Mouse (Mus musculus) B cell, adult 62 days (primary cell): ENCODE data around the gene Gm21750. TPM values are rescaled to one million over a fixed set of nuclear protein-coding genes. Genes with fewer than 3 reads are reported as not detected.

Source experiments
- total RNA-seq: library from RNA; stranded (reverse); gene quantifications from 4 replicates; pipeline ENCODE4 v1.2.4, GENCODE M21; 2023

The Gm21750 gene
- not detected in 4 replicates for total RNA-seq

DNA sequence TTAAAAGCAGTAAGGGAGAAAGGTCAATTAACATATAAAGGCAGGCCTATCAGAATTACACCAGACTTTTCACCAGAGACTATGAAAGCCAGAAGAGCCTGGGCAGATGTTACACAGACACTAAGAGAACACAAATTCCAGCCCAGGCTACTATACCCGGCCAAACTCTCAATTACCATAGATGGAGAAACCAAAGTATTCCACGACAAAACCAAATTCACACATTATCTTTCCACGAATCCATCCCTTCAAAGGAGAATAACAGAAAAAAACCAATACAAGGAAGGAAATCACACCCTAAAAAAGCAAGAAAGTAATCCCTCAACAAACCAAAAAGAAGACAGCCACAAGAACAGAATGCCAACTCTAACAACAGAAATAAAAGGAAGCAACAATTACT is at the start of gene Gm21750:
Gm21750 (plus strand) TSS at position 301 of the 400 bp plus-strand sequence.

Other genes starting within 250 kb of the Gm21750 start
- 44.8 to 58.8 TPM (median 50.9 TPM) in 4 replicates for gene Med4, start 151.2 kb upstream of the Gm21750 start, total RNA-seq
- gene Sucla2, start 135.9 kb upstream of the Gm21750 start, total RNA-seq: 36.1 to 48.2 TPM (median 38.6 TPM) in 4 replicates
- gene Nudt15, start 113.0 kb upstream of the Gm21750 start, total RNA-seq: 15.7 to 26.2 TPM (median 21.6 TPM) in 4 replicates